Mouse (Mus musculus) monocyte, adult 2 months (primary cell): Measurements from ENCODE around the gene Dkk3.

ENCODE experiments used
- DNase-seq, 2 experiments: peaks; one replicate each; pipeline ENCODE4 v3.0.0; 2022; ENCODE audit warnings: low spot score in 2 of 2, low read depth in 1 of 2

Gene Dkk3

DNA sequence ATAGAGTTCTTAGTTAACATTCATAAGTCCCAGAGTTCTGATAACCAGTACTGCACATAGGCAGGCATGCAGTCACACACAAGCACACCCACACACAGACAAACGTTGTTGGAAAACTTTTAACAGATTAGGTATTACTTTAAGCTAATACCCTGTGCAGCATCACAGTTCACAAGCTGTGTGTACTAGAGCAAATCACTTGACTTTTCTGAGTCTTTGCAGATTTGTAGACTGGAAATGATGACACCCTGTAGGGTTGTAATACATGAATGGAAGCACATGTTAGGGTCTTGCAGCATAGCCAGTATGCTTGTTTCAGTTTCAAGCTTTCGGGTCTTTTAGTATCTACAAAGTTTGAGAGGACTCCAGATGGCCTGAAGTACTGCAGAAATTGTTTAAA lies 74.6 kb downstream of the Dkk3 start:
- DNase-seq = no peak

DNA sequence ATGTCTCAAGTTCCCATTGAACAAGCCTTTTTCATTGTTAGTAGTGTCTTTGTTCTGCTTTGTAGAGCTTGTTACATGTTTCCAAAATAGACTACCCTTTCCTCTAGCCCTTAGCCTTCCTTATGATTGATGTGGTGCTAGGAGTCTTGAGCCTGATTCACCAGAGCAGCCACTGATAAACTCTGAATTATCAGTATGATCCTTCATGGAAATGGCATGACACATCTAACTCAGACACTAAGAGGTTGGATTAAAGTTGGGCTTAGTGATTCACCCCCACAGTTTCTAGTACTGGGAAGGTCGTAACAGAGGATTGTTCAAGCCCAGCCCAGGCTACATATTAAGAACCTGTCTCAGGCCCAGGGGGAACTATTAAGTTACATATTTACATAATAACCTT lies 76.2 kb downstream of the Dkk3 start:
- DNase-seq = no peak

DNA sequence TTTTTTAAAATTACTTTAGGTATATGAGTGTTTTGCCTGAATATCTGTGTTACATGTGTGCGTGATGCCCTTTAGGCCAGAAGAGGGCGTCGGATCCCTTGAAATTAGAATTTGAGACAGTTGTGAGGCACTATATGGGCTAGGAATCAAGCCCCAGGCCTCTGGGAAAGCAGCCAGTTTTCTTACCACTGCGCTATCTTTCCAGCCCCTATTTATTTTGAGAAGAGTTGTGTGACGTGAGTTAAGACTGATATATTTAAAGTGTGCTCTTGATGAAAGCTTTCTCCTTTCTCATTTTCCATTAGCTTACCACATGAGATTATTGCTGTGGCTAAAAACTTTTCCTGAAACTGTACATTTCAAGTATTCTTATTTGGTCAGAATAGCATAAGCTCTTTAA lies 84.0 kb downstream of the Dkk3 start:
- no peak for DNase-seq
